Mouse (Mus musculus): ENCODE results near the gene Catsper2. TPM values are rescaled to one million over a fixed set of nuclear protein-coding genes. Genes with fewer than 3 reads are reported as not detected.

Catsper2 gene
- total RNA-seq, 1 experiment from 2014 or later = 0.60 TPM

DNA sequence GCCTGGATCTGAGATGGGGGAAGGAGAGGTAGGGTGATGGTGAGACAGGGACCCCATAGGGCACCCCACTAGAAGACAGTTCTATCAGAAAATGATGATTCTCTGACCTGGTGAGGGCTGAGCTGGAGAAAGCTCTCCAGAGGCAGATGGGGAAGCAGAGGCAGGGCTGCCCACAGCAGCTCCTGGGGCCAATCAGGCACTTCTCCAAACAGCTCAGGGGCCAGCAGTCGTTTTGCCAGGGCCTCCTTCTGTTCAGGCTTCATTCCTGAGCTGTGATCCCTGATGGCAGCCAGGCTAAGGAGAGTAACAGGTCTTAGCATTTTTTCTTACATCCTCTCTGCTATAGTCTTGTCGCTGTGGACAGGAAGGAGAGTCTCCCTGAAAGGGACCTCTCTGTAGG is 38.8 kb downstream of the Catsper2 start:
- no peak for ATAC-seq (replicated peaks in 1 of 2; ENCODE audit: insufficient read depth in 1 of 2, low FRiP score in 2 of 2, low TSS enrichment in 1 of 2, low read depth in 1 of 2, poor library complexity in 2 of 2, severe bottlenecking in 2 of 2)

DNA sequence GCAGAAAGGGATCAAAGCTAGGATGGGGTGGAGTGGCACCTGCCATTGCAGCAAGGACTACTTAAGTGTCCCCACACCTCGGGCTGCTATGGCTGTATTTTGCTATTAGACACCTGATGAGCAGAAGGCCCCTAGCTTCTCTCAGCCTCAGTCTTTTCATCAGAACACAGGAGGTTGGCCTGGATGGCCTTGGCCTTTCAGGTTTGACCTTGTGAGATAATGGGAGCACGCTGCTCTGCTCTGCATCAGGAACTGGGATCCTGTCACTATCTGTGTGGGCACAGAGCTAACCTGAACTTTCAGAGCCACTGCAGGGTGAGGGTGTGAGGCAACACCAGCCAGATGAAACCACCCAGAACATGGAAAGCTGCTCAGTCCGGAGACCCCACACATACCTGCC is 41.3 kb downstream of the Catsper2 start:
- ATAC-seq (replicated peaks in 1 of 2; ENCODE audit: insufficient read depth in 1 of 2, low FRiP score in 2 of 2, low TSS enrichment in 1 of 2, low read depth in 1 of 2, poor library complexity in 2 of 2, severe bottlenecking in 2 of 2) = no peak

DNA sequence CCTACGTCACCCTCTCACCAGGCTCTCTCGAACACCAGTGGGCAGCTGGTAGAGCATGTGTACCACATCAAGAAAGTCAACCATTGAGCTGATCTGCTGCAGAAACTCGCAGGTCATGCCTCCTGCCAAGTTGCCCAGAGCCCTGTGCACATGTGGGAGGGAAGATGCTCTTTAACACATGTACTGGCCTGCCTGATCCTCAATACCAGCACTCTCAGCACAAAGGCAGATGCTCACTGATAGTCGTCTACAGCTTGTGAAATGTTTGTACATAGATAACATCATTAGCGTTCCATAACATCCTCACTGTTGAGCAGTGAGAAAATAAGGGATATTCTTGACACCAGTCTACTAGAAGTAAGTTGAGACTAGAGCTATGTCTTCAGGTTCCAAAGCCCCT is 42.7 kb downstream of the Catsper2 start:
- ATAC-seq (replicated peaks in 1 of 2; ENCODE audit: insufficient read depth in 1 of 2, low FRiP score in 2 of 2, low TSS enrichment in 1 of 2, low read depth in 1 of 2, poor library complexity in 2 of 2, severe bottlenecking in 2 of 2) = no peak

DNA sequence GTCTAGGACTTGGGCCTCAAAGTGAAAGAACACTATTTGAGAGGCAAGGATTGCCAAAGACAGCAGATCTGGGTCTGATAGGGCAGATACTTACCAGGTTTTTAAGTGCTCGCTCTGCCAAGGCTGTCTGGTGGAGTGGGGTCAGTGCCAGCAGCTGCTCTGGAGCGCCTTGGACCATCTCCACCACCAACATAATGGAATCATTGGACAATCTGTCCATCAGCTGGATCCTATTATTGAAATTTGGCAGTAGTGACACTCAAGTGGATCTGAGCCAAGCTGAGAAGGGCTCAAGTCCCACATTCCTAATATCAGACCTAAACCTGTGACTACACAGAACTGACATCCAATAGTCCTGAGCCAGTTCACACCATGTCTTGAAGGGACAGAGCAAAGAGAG is 44.8 kb downstream of the Catsper2 start:
- ATAC-seq (replicated peaks in 1 of 2; ENCODE audit: insufficient read depth in 1 of 2, low FRiP score in 2 of 2, low TSS enrichment in 1 of 2, low read depth in 1 of 2, poor library complexity in 2 of 2, severe bottlenecking in 2 of 2) = no peak

DNA sequence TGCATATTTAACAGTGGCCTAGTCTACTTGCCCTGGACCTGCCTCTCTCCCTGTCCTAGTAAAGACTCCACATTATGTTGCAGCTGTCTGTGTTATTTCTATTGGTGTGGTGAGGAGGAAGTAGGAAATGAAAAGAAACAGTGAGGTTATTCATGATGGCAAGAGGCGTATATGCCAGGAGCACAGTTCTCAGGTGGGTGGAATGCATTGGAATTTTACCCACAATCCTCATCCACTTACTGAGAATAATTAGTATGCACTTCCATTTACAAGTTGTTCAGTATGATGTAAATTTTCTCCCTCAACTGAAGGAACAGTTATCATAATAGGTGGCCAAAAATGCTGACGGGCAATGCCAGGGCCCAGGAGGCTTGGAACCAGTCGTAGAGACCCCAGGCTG is 49.9 kb downstream of the Catsper2 start:
- no peak for ATAC-seq (replicated peaks in 1 of 2; ENCODE audit: insufficient read depth in 1 of 2, low FRiP score in 2 of 2, low TSS enrichment in 1 of 2, low read depth in 1 of 2, poor library complexity in 2 of 2, severe bottlenecking in 2 of 2)

DNA sequence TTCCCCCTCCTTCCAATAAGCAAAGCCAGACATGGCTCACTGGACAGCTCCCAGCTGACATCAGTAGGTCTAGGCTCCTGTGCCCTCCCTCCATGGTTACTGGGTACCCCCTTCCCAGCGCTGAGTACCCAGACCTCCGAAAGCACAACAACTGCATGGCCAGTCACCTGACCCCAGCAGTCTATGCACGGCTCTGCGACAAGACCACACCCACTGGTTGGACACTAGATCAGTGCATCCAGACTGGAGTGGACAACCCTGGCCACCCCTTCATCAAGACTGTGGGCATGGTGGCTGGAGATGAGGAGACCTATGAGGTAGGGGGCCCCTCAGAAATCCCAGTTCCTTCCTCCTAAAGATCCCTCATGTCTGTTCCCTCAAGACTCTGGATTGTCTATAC is 54.1 kb downstream of the Catsper2 start:
- no peak for ATAC-seq (replicated peaks in 1 of 2; ENCODE audit: insufficient read depth in 1 of 2, low FRiP score in 2 of 2, low TSS enrichment in 1 of 2, low read depth in 1 of 2, poor library complexity in 2 of 2, severe bottlenecking in 2 of 2)

DNA sequence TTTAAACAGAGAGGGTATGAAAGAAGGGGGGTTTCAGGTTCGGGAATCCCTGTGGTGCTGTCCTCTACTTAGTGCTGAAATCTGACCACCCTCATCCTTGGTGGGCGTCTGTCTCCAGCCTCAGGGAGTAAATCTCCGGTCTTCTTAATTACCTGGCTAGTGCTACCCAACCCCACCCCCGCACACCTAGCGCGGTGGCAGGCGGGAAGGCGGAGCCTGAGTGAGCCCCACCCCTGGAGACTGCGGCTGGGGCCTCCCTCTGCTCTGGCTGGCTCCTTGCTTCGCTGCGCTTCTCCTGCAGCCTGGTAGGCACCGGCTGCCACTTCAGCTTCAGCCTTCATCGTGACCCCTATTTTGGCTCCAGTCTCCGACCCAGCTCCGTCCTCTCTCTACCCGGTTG is 55.2 kb downstream of the Catsper2 start:
- ATAC-seq (replicated peaks in 1 of 2; ENCODE audit: insufficient read depth in 1 of 2, low FRiP score in 2 of 2, low TSS enrichment in 1 of 2, low read depth in 1 of 2, poor library complexity in 2 of 2, severe bottlenecking in 2 of 2) = no peak

DNA sequence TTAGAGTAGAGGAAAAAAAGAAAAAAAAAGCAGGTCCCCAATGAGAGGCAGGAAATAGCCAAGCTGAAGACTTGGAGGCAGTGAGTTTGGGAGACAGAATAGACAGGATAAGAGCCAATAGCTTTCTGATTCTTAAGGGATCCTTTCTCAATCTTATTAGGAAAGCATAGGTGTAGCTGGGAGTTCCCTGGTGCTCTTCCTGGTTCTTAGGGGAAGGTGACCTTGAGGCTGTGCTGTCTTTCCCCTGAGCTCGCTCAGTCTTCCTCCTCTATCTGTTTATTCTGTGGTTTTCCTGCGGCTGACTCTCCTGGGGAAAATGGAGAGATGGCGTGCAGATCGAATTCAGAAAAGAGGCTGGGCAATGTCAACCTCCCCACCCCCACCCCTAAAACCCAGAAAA is 55.6 kb downstream of the Catsper2 start:
- no peak for ATAC-seq (replicated peaks in 1 of 2; ENCODE audit: insufficient read depth in 1 of 2, low FRiP score in 2 of 2, low TSS enrichment in 1 of 2, low read depth in 1 of 2, poor library complexity in 2 of 2, severe bottlenecking in 2 of 2)

DNA sequence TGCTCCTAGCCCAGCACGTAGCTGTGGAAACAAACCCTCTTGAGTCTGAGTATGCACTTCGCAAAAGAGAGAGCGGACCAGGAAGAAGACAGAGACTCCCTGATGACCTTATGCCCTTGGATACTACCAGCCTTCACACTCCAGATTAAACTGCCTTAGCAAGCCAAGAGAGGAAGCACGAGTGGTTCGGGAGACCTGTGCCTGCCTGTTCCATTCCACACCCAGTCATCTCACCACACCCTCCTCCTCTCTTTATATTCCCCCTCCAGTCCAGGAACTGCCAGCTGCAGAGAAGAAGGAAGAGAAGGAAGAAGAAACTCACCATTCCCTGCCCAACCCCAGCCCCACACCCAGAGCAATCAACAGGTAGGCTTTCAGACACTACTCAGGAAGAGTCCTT is 56.1 kb downstream of the Catsper2 start, which contains the start of gene Ckmt1:
Ckmt1 (plus strand) TSS at position 221 of the 400 bp plus-strand sequence.
- ATAC-seq (replicated peaks in 1 of 2; ENCODE audit: insufficient read depth in 1 of 2, low FRiP score in 2 of 2, low TSS enrichment in 1 of 2, low read depth in 1 of 2, poor library complexity in 2 of 2, severe bottlenecking in 2 of 2) = no peak

DNA sequence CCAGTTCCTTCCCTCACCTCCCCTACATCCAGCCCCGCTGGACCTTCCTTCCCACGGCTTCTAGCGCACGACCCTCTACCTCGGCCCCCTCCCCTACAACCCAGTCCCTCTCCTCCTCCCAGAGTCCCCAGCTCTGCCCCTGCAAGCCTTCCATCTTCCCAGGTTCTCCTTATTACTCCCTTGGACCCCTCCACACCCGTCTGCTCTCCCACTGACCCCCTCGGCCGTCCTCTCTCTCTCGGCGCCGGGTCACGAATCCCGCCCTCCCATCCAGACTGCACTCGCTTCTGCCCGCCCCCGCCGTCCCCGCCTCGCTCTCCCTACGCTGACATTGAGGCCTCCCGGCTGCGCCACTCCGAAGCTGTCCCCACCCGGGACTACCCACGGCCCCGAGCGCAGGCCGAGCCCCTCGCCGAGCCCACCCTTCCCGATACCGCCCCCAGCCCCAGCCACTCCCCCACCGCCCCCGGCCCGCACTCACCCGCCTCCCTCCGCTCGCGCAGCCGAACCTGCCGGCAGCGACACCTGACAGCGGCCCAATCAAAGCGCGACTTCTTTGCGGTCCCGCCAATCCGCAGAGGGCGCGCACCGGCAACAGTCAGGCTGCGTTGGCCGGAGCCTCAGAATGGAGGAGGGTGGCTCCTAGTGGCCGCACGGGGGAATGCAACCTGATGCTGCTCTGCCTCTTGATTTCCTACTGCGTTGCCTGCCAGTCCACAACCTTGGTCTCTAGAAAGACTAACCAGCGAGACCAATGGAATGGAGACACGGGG is 58.6 kb downstream of the Catsper2 start, which contains the start of gene Ppip5k1:
Ppip5k1 (minus strand) TSS at position 577 of the 773 bp plus-strand sequence.
- peak; percentile 97 to 99 for ATAC-seq (replicated peaks in 1 of 2; ENCODE audit: insufficient read depth in 1 of 2, low FRiP score in 2 of 2, low TSS enrichment in 1 of 2, low read depth in 1 of 2, poor library complexity in 2 of 2, severe bottlenecking in 2 of 2)

DNA sequence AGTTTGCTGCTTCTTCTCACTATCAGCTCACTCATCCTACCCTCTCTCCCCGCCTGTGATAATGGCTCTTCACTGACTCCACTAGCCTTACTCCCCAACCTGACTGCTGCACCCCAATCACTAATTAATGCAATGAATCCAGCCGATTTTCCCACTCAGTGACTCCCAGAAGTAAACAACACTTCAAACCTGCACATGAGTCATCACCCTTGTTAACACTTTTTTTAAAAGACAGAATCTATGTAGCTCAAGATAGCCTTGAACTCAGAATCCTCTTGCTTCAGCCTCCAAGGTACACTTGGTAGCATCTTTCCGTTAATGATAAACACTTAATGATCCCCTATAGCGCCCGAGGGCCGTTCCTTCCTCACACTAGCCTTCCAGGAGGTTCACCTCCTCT is 59.2 kb downstream of the Catsper2 start:
- ATAC-seq (replicated peaks in 1 of 2; ENCODE audit: insufficient read depth in 1 of 2, low FRiP score in 2 of 2, low TSS enrichment in 1 of 2, low read depth in 1 of 2, poor library complexity in 2 of 2, severe bottlenecking in 2 of 2) = no peak

DNA sequence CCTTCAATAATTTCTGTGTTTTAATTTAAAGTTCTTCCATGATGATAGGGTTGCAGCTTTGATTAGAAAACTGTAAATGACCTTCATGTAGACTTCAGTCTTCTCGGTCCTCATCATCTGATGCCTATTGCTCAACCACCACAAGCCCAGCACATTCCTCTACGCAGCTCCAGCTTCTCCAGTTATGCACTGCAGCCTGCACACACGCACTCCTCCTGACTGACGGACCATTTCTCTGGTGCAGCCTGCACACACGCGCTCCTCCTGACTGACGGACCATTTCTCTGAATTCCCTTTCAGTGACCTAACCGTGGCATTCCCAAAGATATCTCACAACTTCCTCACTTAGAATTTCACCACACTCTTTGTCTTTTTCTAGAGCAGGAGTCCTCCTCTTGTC is 60.4 kb downstream of the Catsper2 start:
- no peak for ATAC-seq (replicated peaks in 1 of 2; ENCODE audit: insufficient read depth in 1 of 2, low FRiP score in 2 of 2, low TSS enrichment in 1 of 2, low read depth in 1 of 2, poor library complexity in 2 of 2, severe bottlenecking in 2 of 2)

Other genes starting within 250 kb of the Catsper2 start
- gene Tubgcp4, start 243.1 kb downstream of the Catsper2 start, total RNA-seq (2017) = 33.9 and 35.0 TPM in 2 replicates
- 19.2 and 27.1 TPM in 2 replicates for gene Zscan29, start 242.7 kb downstream of the Catsper2 start, total RNA-seq (2017)
- 61.0 and 71.7 TPM in 2 replicates for gene Trp53bp1, start 142.4 kb downstream of the Catsper2 start, total RNA-seq (2017)
- gene Map1a, start 124.2 kb downstream of the Catsper2 start, total RNA-seq (2017) = 0.06 TPM in 1 of 2 replicates, not detected in the other
- 9.3 and 16.5 TPM in 2 replicates for gene Ppip5k1, start 58.4 kb downstream of the Catsper2 start, total RNA-seq (2017)
- gene Ckmt1, start 56.1 kb downstream of the Catsper2 start, total RNA-seq (2017) = not detected in 2 replicates
- not detected in 2 replicates for gene Strc, start 26.6 kb downstream of the Catsper2 start, total RNA-seq (2017)
- gene Pdia3, start within 50 bp of the Catsper2 start, total RNA-seq (2017) = 212 and 218 TPM in 2 replicates
- not detected in 2 replicates for gene Ell3, start 30.5 kb upstream of the Catsper2 start, total RNA-seq (2017)
- gene Serf2, start 35.4 kb upstream of the Catsper2 start, total RNA-seq (2017) = 210 and 244 TPM in 2 replicates
- gene Hypk, start 39.5 kb upstream of the Catsper2 start, total RNA-seq (2017) = 98.2 and 124 TPM in 2 replicates
- 0.88 and 2.0 TPM in 2 replicates for gene Serinc4, start 43.0 kb upstream of the Catsper2 start, total RNA-seq (2017)
- gene Mfap1b, start 60.3 kb upstream of the Catsper2 start, total RNA-seq (2017) = 52.5 and 56.7 TPM in 2 replicates
- gene Mfap1a, start 92.9 kb upstream of the Catsper2 start, total RNA-seq (2017) = 45.4 and 50.7 TPM in 2 replicates
- gene Wdr76, start 92.9 kb upstream of the Catsper2 start, total RNA-seq (2017) = 29.1 and 36.3 TPM in 2 replicates

Data from hematopoietic stem cell, adult 5-6 weeks (primary cell).